In the genomic region with DNA sequence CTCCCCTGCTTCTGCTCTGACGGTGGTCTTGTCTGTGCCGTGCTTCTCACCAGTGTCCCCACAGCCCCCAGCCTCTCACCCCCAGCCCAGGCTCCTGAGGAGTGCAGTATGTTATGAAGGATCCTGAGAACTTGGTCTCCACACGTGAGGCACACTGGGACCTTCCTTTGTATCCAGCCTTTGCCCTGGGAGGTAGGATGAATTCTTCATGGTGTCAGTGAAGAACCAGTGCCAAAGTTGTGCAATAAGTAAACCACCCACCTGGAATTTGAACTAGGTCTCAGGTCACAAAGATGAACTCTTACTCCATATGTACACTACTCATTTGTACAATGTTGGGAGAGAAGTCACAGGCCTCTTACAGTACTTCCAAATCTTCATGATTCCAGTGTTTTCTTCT, we compare ENCODE assay signal across 19 mouse cellular contexts. TPM values are rescaled to one million over a fixed set of nuclear protein-coding genes. Genes with fewer than 3 reads are reported as not detected.
DNase-seq lines count a peak whose midpoint lies in the region; ATAC-seq and TF ChIP-seq lines count a peak whose summit lies in the region.
"Had no signal": no experiment of that assay in that cellular context is flagged by ENCODE, and none has a peak within 500 bp of the region (broad histone marks: within the 10 kb centered on the region; RNA-seq: fewer than 3 reads in every experiment).

A gene (minus strand): TSS at position 188 of the 400 bp plus-strand sequence.

- H3K9me3 ChIP-seq in erythroblast, embryonic 14.5 days (ENCODE audit: control insufficient read depth, low read length) = no peaks in the 10 kb centered on the region
- no peaks in the 10 kb centered on the region for H3K9me3 ChIP-seq in kidney, embryonic 15.5 days (replicated peaks)
- H3K9me3 ChIP-seq: midbrain, embryonic 13.5 days had no signal

- WGBS in kidney, embryonic 15.5 days = 73% methylated on average over 3 of the region's 3 CpGs
- WGBS in small intestine, adult 2 months = 51% methylated on average over 3 of the region's 3 CpGs

- TF ChIP-seq CTCF in small intestine, adult 2 months (IDR thresholded peaks at IDR 0.05; ENCODE audit: extremely low read depth, insufficient read length, insufficient replicate concordance, low read depth, low read length) = no peak

- H3K36me3 ChIP-seq in erythroblast, embryonic 14.5 days (ENCODE audit: control insufficient read depth) = no peaks in the 10 kb centered on the region; the same call in 1 of the 2 replicates
- H3K36me3 ChIP-seq in kidney, embryonic 15.5 days = no peaks in the 10 kb centered on the region
- no peaks in the 10 kb centered on the region for H3K36me3 ChIP-seq in small intestine, adult 2 months (ENCODE audit: control insufficient read depth, insufficient read depth, low read length)
- H3K36me3 ChIP-seq: midbrain, embryonic 13.5 days had no signal

- no peak for TF ChIP-seq POLR2A in small intestine, adult 2 months (IDR thresholded peaks at IDR 0.05; ENCODE audit: low read depth, low read length)

- H3K4me3 ChIP-seq in erythroblast, embryonic 14.5 days (replicated peaks) = peak within 1 kb of the TSS; percentile 0
- no peak within 1 kb of the TSS for H3K4me3 ChIP-seq in kidney, embryonic 15.5 days (replicated peaks)
- H3K4me3 ChIP-seq in small intestine, adult 2 months (ENCODE audit: low read depth, low read length) = peak within 1 kb of the TSS; percentile 31
- H3K4me3 ChIP-seq: midbrain, embryonic 13.5 days had no signal

- no peak within 1 kb of the TSS for H3K4me2 ChIP-seq in kidney, embryonic 15.5 days
- H3K4me2 ChIP-seq: midbrain, embryonic 13.5 days had no signal

- H3K27ac ChIP-seq in kidney, embryonic 15.5 days = no peak within 1 kb of the TSS
- peak within 1 kb of the TSS; percentile 86 for H3K27ac ChIP-seq in small intestine, adult 2 months (ENCODE audit: insufficient read depth, low read depth, low read length)
- H3K27ac ChIP-seq: macrophage; midbrain, embryonic 13.5 days had no signal

- no peaks in the 10 kb centered on the region for H3K4me1 ChIP-seq in erythroblast, embryonic 14.5 days (ENCODE audit: control insufficient read depth)
- 0 out of 2 replicates have a peak, but pooled peaks cover 4% of the 10 kb centered on the region for H3K4me1 ChIP-seq in kidney, embryonic 15.5 days
- H3K4me1 ChIP-seq in small intestine, adult 2 months (ENCODE audit: control insufficient read depth, insufficient read depth, insufficient read length, low read length) = peaks cover 18% of the 10 kb centered on the region; the same call in 1 of the 2 replicates
- H3K4me1 ChIP-seq: midbrain, embryonic 13.5 days had no signal

- no peak within 1 kb of the TSS for H3K9ac ChIP-seq in kidney, embryonic 15.5 days
- H3K9ac ChIP-seq: midbrain, embryonic 13.5 days had no signal

- no peak for ATAC-seq in erythroblast, adult 5-6 weeks (replicated peaks; ENCODE audit: low FRiP score, poor library complexity, severe bottlenecking)
- no peak for ATAC-seq in kidney, embryonic 15.5 days (replicated peaks; ENCODE audit: low FRiP score)
- ATAC-seq: inflammation-experienced regulatory T-cells, adult 6 months; midbrain, embryonic 13.5 days had no signal

- no peaks in the 10 kb centered on the region for H3K27me3 ChIP-seq in erythroblast, embryonic 14.5 days (ENCODE audit: control insufficient read depth)
- 0 out of 2 replicates have a peak, but pooled peaks cover 3% of the 10 kb centered on the region for H3K27me3 ChIP-seq in kidney, embryonic 15.5 days
- H3K27me3 ChIP-seq in small intestine, adult 2 months (ENCODE audit: control insufficient read depth, insufficient read depth, low read length) = no peaks in the 10 kb centered on the region
- H3K27me3 ChIP-seq: midbrain, embryonic 13.5 days; Patski had no signal

- peak; percentile 90 for DNase-seq in kidney, adult 9 months
- DNase-seq in kidney, postnatal 36 days = peak; percentile 62 to 85
- DNase-seq in thymus, postnatal 14 days = no peak
- DNase-seq in heart, adult 8-10 months (ENCODE audit: low spot score) = no peak
- DNase-seq: cerebellum, adult 8-10 months; gastrocnemius, postnatal 36 days; thymus, postnatal 25 days had no signal

RNA-seq across cellular contexts. Expression of the gene that starts here (rescaled TPM):
- not detected in 2 replicates for polyA plus RNA-seq in erythroblast, embryonic 14.5 days (2012)
- not detected in 2 replicates for total RNA-seq in erythroblast, adult 5-6 weeks (2015; ENCODE audit: low replicate concordance)
- total RNA-seq in erythroblast, adult 5-6 weeks (2017; ENCODE audit: low replicate concordance) = not detected in 2 replicates
- 0.94 and 1.1 TPM in 2 replicates for polyA plus RNA-seq in kidney, embryonic 15.5 days (2015; fragmentation: Nextera tagmentation; extraction: Ambion mirVana)
- polyA plus RNA-seq in small intestine, adult 2 months (2012; rRNA removed) = 4.0 and 7.1 TPM in 2 replicates
- total RNA-seq in heart, adult 8-10 months (2022) = 1 to 10 TPM in 2 of 4 experiments, under 1 TPM in 2; 0.44 to 1.4 (median 1.1) TPM
- total RNA-seq: hematopoietic stem cell, adult 5-6 weeks; left cerebral cortex, postnatal 14 days had no signal
- polyA plus RNA-seq: brain, embryonic 14.5 days; heart, embryonic 14.5 days; inflammation-experienced regulatory T-cells, adult 6 months; macrophage; midbrain, embryonic 13.5 days had no signal

Comparison
In these comparisons a context has a peak if more than half of its experiments do, and no peak if none do; other contexts are left out.
1. DNase-seq: peak in kidney, adult 9 months (single experiment) and kidney, postnatal 36 days (2 of 2); none in thymus, postnatal 14 days (single experiment) and heart, adult 8-10 months (single experiment).